Mouse (Mus musculus) kidney, embryonic 14.5 days (tissue): ENCODE measurements around the gene Smyd5. TPM values are rescaled to one million over a fixed set of nuclear protein-coding genes. Genes with fewer than 3 reads are reported as not detected.
A peak's percentile ranks its signal among the peaks of the same experiment; 100 is the strongest.
"Not testable (repeated sequence)": the region's sequence is repeated elsewhere in the genome, so short reads cannot be mapped to it uniquely, and the experiment has no call there.

Experiments used
- ATAC-seq: fragments of 200-750 bp; cut with Nextera tagmentation; 2 replicates; pipeline ENCODE4 v1.8.0; 2017; ENCODE audit warnings: moderate number of reproducible peaks, mild to moderate bottlenecking, moderate TSS enrichment, moderate library complexity; ENCODE audit not compliant: low FRiP score, low TSS enrichment
- H3K27ac ChIP-seq: fragments of 300-500 bp; sonication (generic); 2 replicates; pipeline ENCODE4 v1.5.1; 2014; ENCODE audit warnings: low read depth, mild to moderate bottlenecking, low read length, moderate library complexity, mixed read lengths
- H3K27me3 ChIP-seq: fragments of 300-500 bp; sonication (generic); 2 replicates; pipeline ENCODE4 v1.6.1; 2014; ENCODE audit warnings: mild to moderate bottlenecking, low read length; ENCODE audit not compliant: control insufficient read depth, insufficient read depth
- H3K36me3 ChIP-seq: fragments of 300-500 bp; sonication (generic); 2 replicates; pipeline ENCODE4 v1.6.1; 2014; ENCODE audit warnings: low read length, mixed read lengths; ENCODE audit not compliant: control insufficient read depth, insufficient read depth
- H3K4me1 ChIP-seq: fragments of 300-500 bp; sonication (generic); 2 replicates; pipeline ENCODE4 v1.6.1; 2014; ENCODE audit warnings: low read length, mixed read lengths; ENCODE audit not compliant: control insufficient read depth, insufficient read depth
- H3K4me2 ChIP-seq: fragments of 300-500 bp; sonication (generic); replicated peaks from 2 replicates; pipeline ENCODE4 v1.6.1; 2014; ENCODE audit warnings: low read depth, mild to moderate bottlenecking, low read length
- H3K4me3 ChIP-seq: fragments of 300-500 bp; sonication (generic); 2 replicates; pipeline ENCODE4 v1.5.1; 2014; ENCODE audit warnings: mild to moderate bottlenecking, low read length
- H3K9ac ChIP-seq: fragments of 300-500 bp; sonication (generic); 2 replicates; pipeline ENCODE4 v1.6.1; 2014; ENCODE audit warnings: low read depth, mild to moderate bottlenecking, low read length, moderate library complexity
- H3K9me3 ChIP-seq: fragments of 300-500 bp; sonication (generic); 2 replicates; pipeline ENCODE4 v1.6.1; 2016; ENCODE audit warnings: low read length; ENCODE audit not compliant: control insufficient read depth
- WGBS: fragments of 180-500 bp; shearing (Covaris S2); extraction: QIAGEN DNeasy Blood & Tissue Kit; methylation state at CpG from one replicate; pipeline ENCODE4 v1.1.7; 2014; 5-methylcytosine and 5-hydroxymethylcytosine counted together
- polyA plus RNA-seq: library from polyadenylated mRNA; unstranded; fragments of >200 nt; fragmentation: Nextera tagmentation; extraction: Ambion mirVana; gene quantifications from 2 replicates; pipeline ENCODE4 v1.2.1, GENCODE M21; 2014

Gene Smyd5
- polyA plus RNA-seq, 1 experiment from 2014 or later, result 68.4 TPM

GRCm38 (mm10) chr6:85441142-85441541 lies 9.4 kb downstream of the Smyd5 start:
- H3K4me1 ChIP-seq, result peaks cover 7% of the 10 kb centered on the region; the same call in 1 of the 2 replicates
- no peak overlapping the region for H3K4me2 ChIP-seq
- H3K27ac ChIP-seq, result no peak overlapping the region
- ATAC-seq, result no peak
- no peak overlapping the region for H3K4me3 ChIP-seq
- H3K36me3 ChIP-seq, result peaks cover 65% of the 10 kb centered on the region
- H3K27me3 ChIP-seq, result no peaks in the 10 kb centered on the region
- H3K9me3 ChIP-seq, result no peaks in the 10 kb centered on the region
- no peak overlapping the region for H3K9ac ChIP-seq
- 87% methylated on average over 4 of the region's 4 CpGs for WGBS

- H3K4me2 ChIP-seq, result no peak overlapping the region
- H3K4me1 ChIP-seq, result peaks cover 7% of the 10 kb centered on the region; the same call in 1 of the 2 replicates
- peaks cover 74% of the 10 kb centered on the region for H3K36me3 ChIP-seq
- ATAC-seq, result no peak
- H3K9ac ChIP-seq, result no peak overlapping the region
- WGBS, result 81% methylated on average over 3 of the region's 3 CpGs
- no peaks in the 10 kb centered on the region for H3K9me3 ChIP-seq
- H3K27me3 ChIP-seq, result no peaks in the 10 kb centered on the region
- H3K4me3 ChIP-seq, result no peak overlapping the region
- H3K27ac ChIP-seq, result no peak overlapping the region
These were observed 11.9 kb downstream of the Smyd5 start for GRCm38 (mm10) chr6:85443488-85444233.

- Histone ChIP-seq H3K27ac (no peak overlapping the region), H3K27me3 (no peaks in the 10 kb centered on the region), H3K4me2 (no peak overlapping the region), H3K9ac (no peak overlapping the region), H3K4me3 (no peak overlapping the region), H3K9me3 (no peaks in the 10 kb centered on the region), H3K36me3 (peaks cover 66% of the 10 kb centered on the region), H3K4me1 (peaks cover 7% of the 10 kb centered on the region; the same call in 1 of the 2 replicates)
- no peak for ATAC-seq
- 83% methylated on average over 8 of the region's 8 CpGs for WGBS
These were observed 12.6 kb downstream of the Smyd5 start for GRCm38 (mm10) chr6:85444266-85444965.

DNA sequence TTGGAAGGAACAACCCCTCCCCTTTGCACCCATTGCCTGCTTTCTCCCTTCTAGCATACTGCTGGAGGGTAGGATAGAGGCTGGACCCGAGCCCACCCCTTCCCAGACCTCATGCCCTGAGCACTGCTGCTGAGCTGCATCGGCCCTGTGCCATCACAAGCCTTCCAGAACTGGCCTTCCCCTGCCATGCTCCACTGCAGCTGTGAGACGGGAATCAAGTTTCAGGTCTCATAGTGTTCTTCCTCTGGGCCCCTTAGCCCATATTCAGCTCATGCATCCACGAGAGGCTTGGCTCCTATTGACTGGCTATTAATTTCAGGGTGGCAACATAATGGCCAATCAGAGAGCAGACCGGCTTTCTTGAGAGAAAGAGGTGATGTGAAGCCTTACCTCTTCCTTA lies 13.5 kb downstream of the Smyd5 start:
- Histone ChIP-seq H3K27ac (peak overlapping the region; percentile 8; the same call in 1 of the 2 replicates), H3K9me3 (no peaks in the 10 kb centered on the region), H3K27me3 (no peaks in the 10 kb centered on the region), H3K36me3 (peaks cover 57% of the 10 kb centered on the region), H3K4me2 (no peak overlapping the region), H3K4me3 (no peak overlapping the region), H3K9ac (no peak overlapping the region), H3K4me1 (peaks cover 7% of the 10 kb centered on the region; the same call in 1 of the 2 replicates)
- WGBS, result 41% methylated on average over 5 of the region's 5 CpGs
- peak; percentile 85 for ATAC-seq

GRCm38 (mm10) chr6:85447351-85447750 lies 15.6 kb downstream of the Smyd5 start:
- Histone ChIP-seq H3K4me1 (peaks cover 7% of the 10 kb centered on the region; the same call in 1 of the 2 replicates), H3K36me3 (peaks cover 38% of the 10 kb centered on the region), H3K27ac (no peak overlapping the region), H3K27me3 (no peaks in the 10 kb centered on the region), H3K9ac (no peak overlapping the region), H3K4me2 (no peak overlapping the region), H3K9me3 (no peaks in the 10 kb centered on the region), H3K4me3 (no peak overlapping the region)
- 87% methylated on average over 6 of the region's 6 CpGs for WGBS
- no peak for ATAC-seq

- 65% methylated on average over 1 of the region's 1 CpGs for WGBS
- Histone ChIP-seq H3K36me3 (peaks cover 21% of the 10 kb centered on the region), H3K4me1 (peaks cover 13% of the 10 kb centered on the region; the same call in 1 of the 2 replicates), H3K4me2 (peak overlapping the region; percentile 85)
- H3K27ac ChIP-seq, H3K9ac ChIP-seq, H3K4me3 ChIP-seq, ATAC-seq, H3K27me3 ChIP-seq, H3K9me3 ChIP-seq: not testable (repeated sequence)
These were observed 18.4 kb downstream of the Smyd5 start for GRCm38 (mm10) chr6:85450140-85450539.

GRCm38 (mm10) chr6:85450697-85451663 lies 19.2 kb downstream of the Smyd5 start, which contains the start of gene Cct7:
Gene Cct7, plus strand, starts transcription at chr6:85451514.
- ATAC-seq, result peak; percentile 95
- H3K4me2 ChIP-seq, result peak within 1 kb of the TSS; percentile 90
- 2% methylated on average over 81 of the region's 96 CpGs for WGBS

DNA sequence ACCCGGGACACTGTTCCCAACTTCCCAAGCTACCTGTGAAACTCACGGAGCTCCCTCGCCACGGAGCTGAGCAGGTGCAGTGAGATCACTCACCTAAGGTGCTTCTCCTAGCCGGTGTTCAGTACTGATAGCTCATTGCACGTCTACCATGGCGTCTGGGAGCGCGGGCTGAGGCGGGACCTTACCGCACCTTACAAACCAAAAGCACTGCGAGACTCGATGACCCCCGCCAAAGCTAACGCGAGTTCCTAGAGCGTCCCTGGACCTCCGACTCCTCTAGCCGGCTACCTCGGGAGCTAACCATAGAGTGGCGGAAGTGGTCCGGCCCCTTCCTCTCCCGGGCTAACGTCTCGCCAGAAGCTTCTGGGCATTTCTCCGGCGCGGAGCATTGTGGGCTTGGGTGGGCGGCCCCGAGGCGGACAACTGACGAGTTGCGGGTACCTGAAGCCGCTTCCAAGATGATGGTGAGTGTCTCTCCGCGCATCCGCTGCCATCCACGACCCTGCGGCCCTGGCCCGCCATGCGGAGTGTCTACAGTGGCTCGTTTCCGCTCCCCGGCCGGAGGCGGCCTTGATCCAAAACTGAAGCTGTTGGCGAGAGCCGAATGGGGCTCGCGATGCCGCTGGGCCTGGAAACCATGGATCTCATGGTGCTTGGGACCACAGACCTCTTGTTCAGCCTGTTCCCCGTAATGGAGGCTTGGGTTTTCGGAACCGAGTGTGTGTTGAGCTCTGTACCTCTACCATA lies 20.0 kb downstream of the Smyd5 start, which contains the start of gene Pradc1:
TSS of gene Pradc1 (minus strand) at position 307 of the 747 bp plus-strand sequence.
- peak; percentile 89 for ATAC-seq
- Histone ChIP-seq H3K36me3 (peaks cover 8% of the 10 kb centered on the region; the same call in 1 of the 2 replicates), H3K9me3 (no peaks in the 10 kb centered on the region), H3K27me3 (no peaks in the 10 kb centered on the region), H3K4me1 (peaks cover 17% of the 10 kb centered on the region), H3K4me2 (peak within 1 kb of the TSS; percentile 90), H3K4me3 (peak within 1 kb of the TSS; percentile 63), H3K27ac (peak within 1 kb of the TSS; percentile 93), H3K9ac (peak within 1 kb of the TSS; percentile 82)
- WGBS, result under 1% methylated on average over 53 of the region's 54 CpGs

More at GRCm38 (mm10) chr6:85450697-85451663, 19.2 kb downstream of the Smyd5 start, which contains the start of gene Cct7:
- peak within 1 kb of the TSS; percentile 82 for H3K9ac ChIP-seq
- H3K4me1 ChIP-seq, result peaks cover 14% of the 10 kb centered on the region
- H3K9me3 ChIP-seq, result no peaks in the 10 kb centered on the region
- H3K36me3 ChIP-seq, result peaks cover 14% of the 10 kb centered on the region
- peak within 1 kb of the TSS; percentile 93 for H3K27ac ChIP-seq
- no peaks in the 10 kb centered on the region for H3K27me3 ChIP-seq
- peak within 1 kb of the TSS; percentile 63 for H3K4me3 ChIP-seq
